Mouse (Mus musculus): ENCODE measurements around the gene Klhl35. TPM values are rescaled to one million over a fixed set of nuclear protein-coding genes. Genes with fewer than 3 reads are reported as not detected.

The Klhl35 gene
- total RNA-seq (2023; ENCODE audit: inconsistent age) = 0.66 to 0.67 TPM in 2 of 4 replicates, not detected in the others

DNA sequence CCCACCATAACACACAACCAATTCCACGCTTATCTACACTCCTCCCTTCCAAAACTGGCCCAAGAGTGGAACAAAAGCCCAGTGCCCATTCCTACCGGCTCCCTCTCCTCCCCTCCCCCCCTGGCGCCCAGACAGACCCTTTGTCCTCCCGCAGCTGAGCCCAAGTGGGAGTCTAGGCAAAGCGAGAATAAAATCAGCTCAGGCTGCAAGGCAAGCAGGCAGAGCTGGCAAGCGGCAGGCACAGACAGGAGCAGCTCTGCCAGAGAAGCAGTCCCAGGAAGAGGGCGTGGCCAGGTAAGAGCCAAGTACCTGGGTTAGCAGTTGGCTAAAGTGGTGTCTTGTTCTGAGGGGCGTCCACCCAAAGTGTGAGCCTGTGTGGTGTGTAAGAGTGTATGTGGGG, at the start of gene Klhl35:
Gene Klhl35 (plus strand): TSS at position 194 of the 400 bp plus-strand sequence.

DNA sequence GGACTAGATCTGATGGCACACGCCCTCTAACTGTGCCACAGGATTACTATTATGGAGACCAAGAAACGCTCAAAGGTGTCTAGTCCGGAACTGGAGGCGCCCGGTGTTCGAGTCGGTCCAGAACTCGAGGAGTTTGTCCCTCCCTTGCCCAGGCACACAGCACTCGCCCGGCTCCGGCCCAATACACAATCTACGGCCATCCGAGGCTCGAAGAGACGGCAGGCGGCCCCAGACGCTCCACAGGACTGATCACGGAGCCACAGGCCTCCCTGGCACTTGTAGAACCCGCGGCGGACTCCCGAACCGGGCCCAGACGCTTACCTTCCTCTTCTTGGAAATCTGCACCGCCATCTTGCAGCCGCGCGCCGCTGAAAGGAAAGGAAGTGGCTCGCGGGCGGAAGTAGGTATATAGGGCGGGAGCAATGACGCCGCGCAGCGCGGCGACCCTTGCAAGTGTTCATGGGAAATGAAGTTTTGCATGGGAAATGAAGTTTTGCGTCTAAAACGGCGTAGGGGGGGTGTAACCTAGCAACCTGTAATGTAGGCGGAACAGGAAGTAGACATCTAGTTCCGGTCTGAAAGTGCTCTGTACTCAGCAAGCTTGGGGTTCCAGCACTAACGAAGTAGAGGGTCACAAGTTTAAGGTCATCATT, 17.6 kb downstream of the Klhl35 start, which contains the start of gene Rps3:
Gene Rps3 (minus strand): TSS at position 468 of the 653 bp plus-strand sequence.

Other genes starting within 250 kb of the Klhl35 start
- gene Mogat2, start 227.4 kb upstream of the Klhl35 start, total RNA-seq (2023; ENCODE audit: inconsistent age) = not detected in 4 replicates
- not detected in 4 replicates for gene Map6, start 198.6 kb upstream of the Klhl35 start, total RNA-seq (2023; ENCODE audit: inconsistent age)
- gene Serpinh1, start 112.8 kb upstream of the Klhl35 start, total RNA-seq (2023; ENCODE audit: inconsistent age) = 0.26 to 0.42 TPM (median 0.39 TPM) in 3 of 4 replicates, not detected in the other
- 2.1 to 3.0 TPM (median 2.8 TPM) in 4 replicates for gene Gdpd5, start 84.6 kb upstream of the Klhl35 start, total RNA-seq (2023; ENCODE audit: inconsistent age)
- 1,171 to 1,219 TPM (median 1,199 TPM) in 4 replicates for gene Rps3, start 17.7 kb downstream of the Klhl35 start, total RNA-seq (2023; ENCODE audit: inconsistent age)
- gene Arrb1, start 69.5 kb downstream of the Klhl35 start, total RNA-seq (2023; ENCODE audit: inconsistent age) = 48.5 to 63.1 TPM (median 54.8 TPM) in 4 replicates
- 0.15 to 0.33 TPM (median 0.22 TPM) in 4 replicates for gene Tpbgl, start 161.1 kb downstream of the Klhl35 start, total RNA-seq (2023; ENCODE audit: inconsistent age)
- 0.36 to 1.2 TPM (median 0.83 TPM) in 4 replicates for gene Slco2b1, start 245.3 kb downstream of the Klhl35 start, total RNA-seq (2023; ENCODE audit: inconsistent age)